ENCODE assay signal across 8 mouse cellular contexts in genomic region chr3:101551457-101552230, GRCm38 (mm10). TPM values are rescaled to one million over a fixed set of nuclear protein-coding genes. Genes with fewer than 3 reads are reported as not detected.
DNase-seq lines count a peak whose midpoint lies in the region; ATAC-seq lines count a peak whose summit lies in the region.

No protein-coding gene starts in this region.

- 59% methylated on average over 26 of the region's 26 CpGs for WGBS in stomach, embryonic 15.5 days

- peak overlapping the region; percentile 80 for H3K4me3 ChIP-seq in erythroblast, embryonic 14.5 days (replicated peaks)
- H3K4me3 ChIP-seq in stomach, embryonic 15.5 days (replicated peaks), result no peak overlapping the region

- H3K27ac ChIP-seq in stomach, embryonic 15.5 days, result peak overlapping the region; percentile 51; the same call in 1 of the 2 replicates

- no peaks in the 10 kb centered on the region for H3K27me3 ChIP-seq in erythroblast, embryonic 14.5 days (ENCODE audit: control insufficient read depth)
- no peaks in the 10 kb centered on the region for H3K27me3 ChIP-seq in stomach, embryonic 15.5 days (replicated peaks)

- H3K9ac ChIP-seq in stomach, embryonic 15.5 days, result no peak overlapping the region

- DNase-seq in spleen, adult 12 weeks (ENCODE audit: low spot score), result peak; percentile 74
- DNase-seq in spleen, adult 18-20 months, result no peak
- peak; percentile 69 to 74 for DNase-seq in heart, postnatal 36 days
- peak; percentile 48 to 61 for DNase-seq in layer of hippocampus, postnatal 36 days
- DNase-seq in urinary bladder, adult 18-20 months (ENCODE audit: low spot score in 2 of 2), result no peak

- ATAC-seq in megakaryocyte, adult 5-6 weeks (ENCODE audit: poor library complexity, severe bottlenecking), result peak; percentile 49
- peak; percentile 94 for ATAC-seq in stomach, embryonic 15.5 days (ENCODE audit: insufficient read depth, low FRiP score, low read depth)

- H3K4me1 ChIP-seq in erythroblast, embryonic 14.5 days (ENCODE audit: control insufficient read depth), result peaks cover 90% of the 10 kb centered on the region
- peaks cover 7% of the 10 kb centered on the region; the same call in 1 of the 2 replicates for H3K4me1 ChIP-seq in stomach, embryonic 15.5 days

- H3K9me3 ChIP-seq in erythroblast, embryonic 14.5 days (ENCODE audit: control insufficient read depth, low read length), result no peaks in the 10 kb centered on the region
- no peaks in the 10 kb centered on the region for H3K9me3 ChIP-seq in stomach, embryonic 15.5 days

- H3K4me2 ChIP-seq in stomach, embryonic 15.5 days, result peak overlapping the region; percentile 1; the same call in 1 of the 2 replicates

- peaks cover 37% of the 10 kb centered on the region for H3K36me3 ChIP-seq in erythroblast, embryonic 14.5 days (ENCODE audit: control insufficient read depth)
- H3K36me3 ChIP-seq in stomach, embryonic 15.5 days, result no peaks in the 10 kb centered on the region

- intact Hi-C loops in heart, postnatal 36 days (cut with DNase I), result loop anchor here (1.0 to 2.0 kb wide), 2 partner anchors 44 to 45 kb away; no protein-coding TSS in a partner anchor

RNA-seq across cellular contexts. Expression of gene Atp1a1, which starts 52.8 kb away (rescaled TPM):
- polyA plus RNA-seq in erythroblast, embryonic 14.5 days (2012), result 58.4 and 61.1 TPM in 2 replicates
- total RNA-seq in heart, postnatal 36 days (2021), result 100 to 1,000 TPM; 564 to 643 TPM
- total RNA-seq in layer of hippocampus, postnatal 36 days (2021), result 100 to 1,000 TPM; 462 to 484 TPM
- 67.9 and 69.6 TPM in 2 replicates for total RNA-seq in megakaryocyte, adult 5-6 weeks (2015)
- total RNA-seq in megakaryocyte, adult 5-6 weeks (2017), result 120 and 132 TPM in 2 replicates
- 142 and 173 TPM in 2 replicates for polyA plus RNA-seq in stomach, embryonic 15.5 days (2015; fragmentation: Nextera tagmentation; extraction: Ambion mirVana)

Comparison
In these comparisons a context has a peak if more than half of its experiments do, and no peak if none do; other contexts are left out.
1. DNase-seq: peak in spleen, adult 12 weeks (single experiment), heart, postnatal 36 days (2 of 2) and layer of hippocampus, postnatal 36 days (2 of 2); none in spleen, adult 18-20 months (0 of 2) and urinary bladder, adult 18-20 months (0 of 2).